Mouse (Mus musculus): ENCODE measurements around the gene Dis3l2. TPM values are rescaled to one million over a fixed set of nuclear protein-coding genes. Genes with fewer than 3 reads are reported as not detected.

Gene Dis3l2
- total and polyA plus RNA-seq, 2 experiments from 2014 or later = 11.2 to 12.1 TPM

GRCm38 (mm10) chr1:87023291-87024170 is 319.9 kb downstream of the Dis3l2 start:
- DNase-seq (ENCODE audit: low spot score) (no peak), ATAC-seq (ENCODE audit: insufficient read depth, low read depth) (no peak)
- H3K9me3 ChIP-seq (replicated peaks; ENCODE audit: control insufficient read depth, low read length) = no peaks in the 10 kb centered on the region
- H3K9ac ChIP-seq (replicated peaks; ENCODE audit: low read depth, low read length) = no peak overlapping the region
- no peak for TF ChIP-seq CTCF (IDR thresholded peaks at IDR 0.05; ENCODE audit: low read depth)
- no peak for TF ChIP-seq EP300 (IDR thresholded peaks at IDR 0.05; ENCODE audit: low read depth)
- no peak overlapping the region for H3K4me2 ChIP-seq (ENCODE audit: low read depth, low read length)
- H3K27me3 ChIP-seq (ENCODE audit: control insufficient read depth, insufficient read depth, low read length) = no peaks in the 10 kb centered on the region
- 0 out of 2 replicates have a peak, but pooled peaks cover 7% of the 10 kb centered on the region for H3K36me3 ChIP-seq (replicated peaks; ENCODE audit: control insufficient read depth, insufficient read depth, low read length)
- H3K27ac ChIP-seq (ENCODE audit: low read depth) = no peak overlapping the region
- WGBS = 86% methylated on average over 6 of the region's 6 CpGs
- no peaks in the 10 kb centered on the region for H3K4me1 ChIP-seq (ENCODE audit: control insufficient read depth, insufficient read depth)
- no peak overlapping the region for H3K4me3 ChIP-seq (ENCODE audit: low read depth, low read length)

DNA sequence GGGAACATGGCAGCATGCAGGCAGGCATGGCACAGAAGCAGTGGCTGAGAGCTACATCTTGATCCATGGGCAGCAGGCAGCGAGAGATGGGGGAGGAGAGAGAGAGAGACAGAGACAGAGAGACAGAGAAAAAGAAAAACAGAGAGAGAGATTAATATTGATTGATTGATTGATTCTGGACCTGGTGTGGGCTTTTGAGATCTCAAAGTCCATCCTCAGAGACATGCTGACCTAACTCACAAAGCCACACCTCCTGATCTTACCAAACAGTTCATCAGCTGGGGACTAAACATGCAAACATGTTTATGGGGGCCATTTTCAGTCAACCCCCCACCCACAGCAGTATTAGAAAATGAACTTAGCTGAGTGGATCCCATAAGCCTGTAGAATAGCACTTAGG is 321.4 kb downstream of the Dis3l2 start:
- TF ChIP-seq EP300 (IDR thresholded peaks at IDR 0.05; ENCODE audit: low read depth) = no peak
- DNase-seq (ENCODE audit: low spot score) (no peak), ATAC-seq (ENCODE audit: insufficient read depth, low read depth) (no peak)
- no peak overlapping the region for H3K9ac ChIP-seq (replicated peaks; ENCODE audit: low read depth, low read length)
- no peaks in the 10 kb centered on the region for H3K27me3 ChIP-seq (ENCODE audit: control insufficient read depth, insufficient read depth, low read length)
- no peak overlapping the region for H3K4me3 ChIP-seq (ENCODE audit: low read depth, low read length)
- H3K4me2 ChIP-seq (ENCODE audit: low read depth, low read length) = no peak overlapping the region
- H3K4me1 ChIP-seq (ENCODE audit: control insufficient read depth, insufficient read depth) = peaks cover 14% of the 10 kb centered on the region; the same call in 1 of the 2 replicates
- H3K36me3 ChIP-seq (replicated peaks; ENCODE audit: control insufficient read depth, insufficient read depth, low read length) = 0 out of 2 replicates have a peak, but pooled peaks cover 7% of the 10 kb centered on the region
- H3K27ac ChIP-seq (ENCODE audit: low read depth) = no peak overlapping the region
- H3K9me3 ChIP-seq (replicated peaks; ENCODE audit: control insufficient read depth, low read length) = no peaks in the 10 kb centered on the region
- 100% methylated on average over 1 of the region's 1 CpGs for WGBS

GRCm38 (mm10) chr1:87028786-87029185 is 325.2 kb downstream of the Dis3l2 start:
- H3K9ac ChIP-seq (replicated peaks; ENCODE audit: low read depth, low read length) = no peak overlapping the region
- H3K36me3 ChIP-seq (replicated peaks; ENCODE audit: control insufficient read depth, insufficient read depth, low read length) = no peaks in the 10 kb centered on the region
- no peak overlapping the region for H3K4me3 ChIP-seq (ENCODE audit: low read depth, low read length)
- DNase-seq (ENCODE audit: low spot score) (peak; percentile 30), ATAC-seq (ENCODE audit: insufficient read depth, low read depth) (peak; percentile 52; the same call in 1 of the 2 replicates)
- TF ChIP-seq CTCF (IDR thresholded peaks at IDR 0.05; ENCODE audit: low read depth) (no peak), EP300 (IDR thresholded peaks at IDR 0.05; ENCODE audit: low read depth) (no peak)
- H3K9me3 ChIP-seq (replicated peaks; ENCODE audit: control insufficient read depth, low read length) = no peaks in the 10 kb centered on the region
- WGBS = 12% methylated on average over 2 of the region's 2 CpGs
- H3K27ac ChIP-seq (ENCODE audit: low read depth) = no peak overlapping the region
- no peaks in the 10 kb centered on the region for H3K27me3 ChIP-seq (ENCODE audit: control insufficient read depth, insufficient read depth, low read length)
- H3K4me2 ChIP-seq (ENCODE audit: low read depth, low read length) = no peak overlapping the region
- H3K4me1 ChIP-seq (ENCODE audit: control insufficient read depth, insufficient read depth) = peaks cover 15% of the 10 kb centered on the region; the same call in 1 of the 2 replicates

- peaks cover 15% of the 10 kb centered on the region; the same call in 1 of the 2 replicates for H3K4me1 ChIP-seq (ENCODE audit: control insufficient read depth, insufficient read depth)
- no peaks in the 10 kb centered on the region for H3K27me3 ChIP-seq (ENCODE audit: control insufficient read depth, insufficient read depth, low read length)
- H3K36me3 ChIP-seq (replicated peaks; ENCODE audit: control insufficient read depth, insufficient read depth, low read length) = no peaks in the 10 kb centered on the region
- H3K4me2 ChIP-seq (ENCODE audit: low read depth, low read length) = no peak overlapping the region
- H3K9me3 ChIP-seq (replicated peaks; ENCODE audit: control insufficient read depth, low read length) = no peaks in the 10 kb centered on the region
- ATAC-seq (ENCODE audit: insufficient read depth, low read depth) (no peak), DNase-seq (ENCODE audit: low spot score) (no peak)
- no peak overlapping the region for H3K4me3 ChIP-seq (ENCODE audit: low read depth, low read length)
- no peak overlapping the region for H3K27ac ChIP-seq (ENCODE audit: low read depth)
- no peak overlapping the region for H3K9ac ChIP-seq (replicated peaks; ENCODE audit: low read depth, low read length)
- TF ChIP-seq CTCF (IDR thresholded peaks at IDR 0.05; ENCODE audit: low read depth) = no peak
- no peak for TF ChIP-seq EP300 (IDR thresholded peaks at IDR 0.05; ENCODE audit: low read depth)
- WGBS = 71% methylated on average over 1 of the region's 1 CpGs
Observed at GRCm38 (mm10) chr1:87030652-87031051, 327.0 kb downstream of the Dis3l2 start.

DNA sequence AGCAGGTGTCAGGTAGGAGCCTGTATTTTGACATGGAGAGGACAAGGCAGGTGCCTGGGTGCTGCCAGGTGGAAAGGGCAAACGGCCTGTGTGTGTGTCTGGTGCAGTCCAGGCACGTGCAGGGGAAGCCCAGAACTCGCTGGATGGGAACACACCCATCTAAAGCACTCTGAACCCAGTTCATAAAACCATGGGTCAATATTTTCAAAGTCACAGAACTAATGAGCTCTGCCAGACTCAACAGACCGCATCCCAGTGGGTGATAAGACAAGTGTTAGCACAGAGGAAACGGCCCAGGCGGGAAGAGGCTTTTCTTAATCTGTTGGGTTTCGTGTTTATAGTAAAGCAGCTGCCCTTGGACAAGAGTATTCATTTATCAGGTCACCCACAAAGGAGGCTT is 328.9 kb downstream of the Dis3l2 start:
- TF ChIP-seq CTCF (IDR thresholded peaks at IDR 0.05; ENCODE audit: low read depth) = no peak
- TF ChIP-seq EP300 (IDR thresholded peaks at IDR 0.05; ENCODE audit: low read depth) = no peak

More for the DNA sequence above, 328.9 kb downstream of the Dis3l2 start:
- H3K9ac ChIP-seq (replicated peaks; ENCODE audit: low read depth, low read length) = no peak overlapping the region
- ATAC-seq (ENCODE audit: insufficient read depth, low read depth) (no peak), DNase-seq (ENCODE audit: low spot score) (no peak)
- 37% methylated on average over 7 of the region's 7 CpGs for WGBS
- H3K4me3 ChIP-seq (ENCODE audit: low read depth, low read length) = no peak overlapping the region
- peaks cover 15% of the 10 kb centered on the region; the same call in 1 of the 2 replicates for H3K4me1 ChIP-seq (ENCODE audit: control insufficient read depth, insufficient read depth)
- H3K9me3 ChIP-seq (replicated peaks; ENCODE audit: control insufficient read depth, low read length) = no peaks in the 10 kb centered on the region
- H3K27me3 ChIP-seq (ENCODE audit: control insufficient read depth, insufficient read depth, low read length) = no peaks in the 10 kb centered on the region
- H3K27ac ChIP-seq (ENCODE audit: low read depth) = no peak overlapping the region
- H3K4me2 ChIP-seq (ENCODE audit: low read depth, low read length) = no peak overlapping the region
- H3K36me3 ChIP-seq (replicated peaks; ENCODE audit: control insufficient read depth, insufficient read depth, low read length) = no peaks in the 10 kb centered on the region
